Mouse (Mus musculus) CD4-positive, CD25-positive, alpha-beta regulatory T cell, adult 9 weeks (primary cell): Measurements from ENCODE around the gene Olfr470. TPM values are rescaled to one million over a fixed set of nuclear protein-coding genes. Genes with fewer than 3 reads are reported as not detected.

ENCODE experiments used
- polyA plus RNA-seq: library from polyadenylated mRNA; unstranded; fragments of 100-300 nt; shearing (Covaris generic); gene quantifications from one replicate; pipeline ENCODE4 v1.2.1, GENCODE M21; 2017

Olfr470 gene
- polyA plus RNA-seq = not detected

GRCm38 (mm10) chr7:107847390-107847789, at the start of gene Olfr470:
TSS of gene Olfr470 (minus strand) at chr7:107847490.

GRCm38 (mm10) chr7:107825441-107825840, 21.8 kb downstream of the Olfr470 start, which contains the start of gene Olfr469:
TSS of gene Olfr469 (minus strand) at chr7:107825541.

DNA sequence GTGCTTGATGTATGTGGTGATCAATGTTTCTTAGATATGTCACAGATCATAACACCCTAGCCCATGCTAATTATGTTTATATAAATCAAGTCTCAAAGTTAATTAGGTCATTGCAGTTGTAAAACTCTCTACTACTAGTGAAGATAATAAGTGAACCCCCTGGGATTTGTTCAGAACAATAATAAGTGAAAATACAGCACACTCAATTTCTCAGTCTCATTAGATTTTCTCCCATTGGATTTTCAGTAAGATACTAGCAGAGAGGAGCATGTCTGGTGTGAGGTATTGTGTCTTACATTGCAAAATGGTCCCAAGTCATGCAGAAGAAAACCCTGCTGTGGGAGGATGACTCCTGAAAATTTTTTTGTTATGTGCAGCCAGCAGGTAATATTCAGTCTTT, 35.3 kb downstream of the Olfr470 start, which contains the start of gene Olfr467:
Olfr467 (plus strand) TSS at position 301 of the 400 bp plus-strand sequence.

DNA sequence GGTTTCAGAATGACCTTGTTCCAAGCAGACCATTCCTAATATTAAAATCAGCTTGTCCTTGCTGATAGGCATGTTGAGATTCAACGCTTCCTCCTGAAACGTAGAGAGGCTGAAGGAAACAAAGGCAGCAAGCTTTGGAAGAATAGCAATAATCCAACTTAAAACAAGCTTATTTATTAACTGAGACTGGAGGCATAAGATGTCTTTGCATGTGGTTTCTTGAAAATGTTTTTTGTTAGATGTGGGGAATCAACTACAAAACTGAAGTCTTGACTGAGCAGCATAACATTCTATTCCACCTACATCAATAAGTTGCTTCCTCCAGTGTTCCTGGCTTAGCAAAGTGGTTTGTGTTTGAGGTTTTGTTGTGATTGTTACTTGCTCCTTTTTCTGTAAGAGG, 46.2 kb downstream of the Olfr470 start, which contains the start of gene Ovch2:
Ovch2 (minus strand) TSS at position 101 of the 400 bp plus-strand sequence.

Other genes starting within 250 kb of the Olfr470 start
- gene 5330417H12Rik, start 222.3 kb downstream of the Olfr470 start, polyA plus RNA-seq = not detected
- not detected for gene Cyb5r2, start 89.5 kb downstream of the Olfr470 start, polyA plus RNA-seq
- not detected for gene Ovch2, start 46.3 kb downstream of the Olfr470 start, polyA plus RNA-seq
- gene Olfr467, start 35.2 kb downstream of the Olfr470 start, polyA plus RNA-seq = not detected
- not detected for gene Olfr469, start 21.9 kb downstream of the Olfr470 start, polyA plus RNA-seq
- gene Olfr472, start 50.4 kb upstream of the Olfr470 start, polyA plus RNA-seq = not detected
- not detected for gene Olfr473, start 83.0 kb upstream of the Olfr470 start, polyA plus RNA-seq
- not detected for gene Olfr474, start 107.2 kb upstream of the Olfr470 start, polyA plus RNA-seq
- not detected for gene Olfr476, start 117.3 kb upstream of the Olfr470 start, polyA plus RNA-seq
- not detected for gene Olfr477, start 139.2 kb upstream of the Olfr470 start, polyA plus RNA-seq
- not detected for gene Olfr478, start 186.5 kb upstream of the Olfr470 start, polyA plus RNA-seq
- gene Olfr479, start 203.2 kb upstream of the Olfr470 start, polyA plus RNA-seq = not detected
- gene Olfr480, start 219.9 kb upstream of the Olfr470 start, polyA plus RNA-seq = not detected
- gene Olfr481, start 232.4 kb upstream of the Olfr470 start, polyA plus RNA-seq = 0.06 TPM